8 mouse cellular contexts compared by ENCODE assay signal in the genomic region with DNA sequence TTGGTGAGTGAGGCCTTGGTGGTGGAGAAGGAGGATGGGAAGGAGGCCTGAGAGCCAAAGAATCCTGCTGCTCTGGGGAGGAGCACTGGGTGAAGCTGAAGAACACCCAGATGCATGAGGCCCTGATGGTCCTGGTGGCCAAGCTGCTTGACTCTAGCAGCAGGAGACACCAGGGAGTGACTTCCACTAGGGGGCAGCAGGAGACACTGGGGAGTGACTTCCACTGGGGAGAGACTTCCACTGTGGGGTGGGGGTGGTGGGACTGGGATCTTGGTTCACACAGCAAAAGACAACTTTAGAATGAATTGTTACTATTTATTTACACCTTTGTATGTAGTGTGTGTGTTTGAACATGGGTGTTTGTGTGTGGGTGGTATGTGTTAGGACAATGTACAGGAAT. TPM values are rescaled to one million over a fixed set of nuclear protein-coding genes. Genes with fewer than 3 reads are reported as not detected.
A peak's percentile ranks its signal among the peaks of the same experiment; 100 is the strongest.
DNase-seq lines count a peak whose midpoint lies in the region; ATAC-seq and TF ChIP-seq lines count a peak whose summit lies in the region.
"Had no signal": no experiment of that assay in that cellular context is flagged by ENCODE, and none has a peak within 500 bp of the region (broad histone marks: within the 10 kb centered on the region; RNA-seq: fewer than 3 reads in every experiment).

No protein-coding gene starts in this region.

- no peak overlapping the region for H3K27ac ChIP-seq in kidney, embryonic 15.5 days
- H3K27ac ChIP-seq in ES-Bruce4 (ENCODE audit: insufficient read depth, low read length) = no peak overlapping the region
- no peak overlapping the region for H3K27ac ChIP-seq in spleen, adult 2 months (ENCODE audit: insufficient read depth, low read length)
- H3K27ac ChIP-seq: limb, embryonic 15.5 days had no signal

- TF ChIP-seq EP300 in ES-Bruce4 (IDR thresholded peaks at IDR 0.05; ENCODE audit: insufficient read depth, low read depth, low read length) = no peak

- no peaks in the 10 kb centered on the region for H3K27me3 ChIP-seq in kidney, embryonic 15.5 days
- H3K27me3 ChIP-seq in ES-Bruce4 (ENCODE audit: control insufficient read depth, insufficient read depth, low read length, poor library complexity, severe bottlenecking) = no peaks in the 10 kb centered on the region
- H3K27me3 ChIP-seq in spleen, adult 2 months (ENCODE audit: control insufficient read depth, insufficient read depth, low read length) = no peaks in the 10 kb centered on the region
- H3K27me3 ChIP-seq: limb, embryonic 15.5 days had no signal

- H3K4me3 ChIP-seq in kidney, embryonic 15.5 days (replicated peaks) = no peak overlapping the region
- H3K4me3 ChIP-seq in ES-Bruce4 (ENCODE audit: low read depth, low read length) = no peak overlapping the region
- no peak overlapping the region for H3K4me3 ChIP-seq in spleen, adult 2 months (ENCODE audit: extremely low read depth, insufficient read depth, insufficient read length)
- H3K4me3 ChIP-seq: limb, embryonic 15.5 days had no signal

- peak; percentile 76 for DNase-seq in kidney, adult 18-20 months
- DNase-seq in adrenal gland, postnatal 36 days = peak; percentile 61 to 63
- DNase-seq in kidney, postnatal 14 days = peak; percentile 71
- DNase-seq in spleen, adult 2 months (ENCODE audit: low read depth in 1 of 2, low spot score in 2 of 2) = peak; percentile 14 to 48
- no peak for DNase-seq in ovary, postnatal 10 days (ENCODE audit: low spot score)

- no peaks in the 10 kb centered on the region for H3K9me3 ChIP-seq in kidney, embryonic 15.5 days (replicated peaks)
- H3K9me3 ChIP-seq in ES-Bruce4 (replicated peaks; ENCODE audit: control insufficient read depth, insufficient read depth, low read length, poor library complexity, severe bottlenecking) = no peaks in the 10 kb centered on the region
- H3K9me3 ChIP-seq: limb, embryonic 15.5 days had no signal

- peak; percentile 85 for TF ChIP-seq CTCF in ES-Bruce4 (IDR thresholded peaks at IDR 0.05; ENCODE audit: low read depth, low read length)
- TF ChIP-seq CTCF in spleen, adult 2 months (IDR thresholded peaks at IDR 0.05; ENCODE audit: extremely low read depth, insufficient read depth, insufficient read length, insufficient replicate concordance) = peak; percentile 58; the same call in 1 of the 2 replicates

- H3K9ac ChIP-seq in kidney, embryonic 15.5 days = no peak overlapping the region
- H3K9ac ChIP-seq in ES-Bruce4 (ENCODE audit: low read depth, poor library complexity, severe bottlenecking) = no peak overlapping the region
- H3K9ac ChIP-seq: limb, embryonic 15.5 days had no signal

- no peak overlapping the region for H3K4me2 ChIP-seq in kidney, embryonic 15.5 days
- H3K4me2 ChIP-seq: limb, embryonic 15.5 days had no signal

- no peak for TF ChIP-seq POLR2A in ES-Bruce4 (IDR thresholded peaks at IDR 0.05; ENCODE audit: insufficient read depth, low read length)
- TF ChIP-seq POLR2A in spleen, adult 2 months (IDR thresholded peaks at IDR 0.05; ENCODE audit: low read depth, low read length) = no peak

- peaks cover 36% of the 10 kb centered on the region for H3K4me1 ChIP-seq in kidney, embryonic 15.5 days
- H3K4me1 ChIP-seq in ES-Bruce4 (ENCODE audit: control insufficient read depth, insufficient read depth, low read length) = peaks cover 4% of the 10 kb centered on the region
- no peaks in the 10 kb centered on the region for H3K4me1 ChIP-seq in spleen, adult 2 months (ENCODE audit: control insufficient read depth, insufficient read depth, insufficient read length)

- ATAC-seq in kidney, embryonic 15.5 days (replicated peaks; ENCODE audit: low FRiP score) = no peak

- H3K36me3 ChIP-seq in kidney, embryonic 15.5 days = peaks cover 19% of the 10 kb centered on the region
- no peaks in the 10 kb centered on the region for H3K36me3 ChIP-seq in ES-Bruce4 (ENCODE audit: control insufficient read depth, insufficient read depth, low read length, poor library complexity, severe bottlenecking)
- H3K36me3 ChIP-seq in spleen, adult 2 months (ENCODE audit: control insufficient read depth, insufficient read depth, low read length) = no peaks in the 10 kb centered on the region

RNA-seq across cellular contexts. Expression of a gene that starts 9.1 kb away (rescaled TPM):
- 91.5 and 94.7 TPM in 2 replicates for polyA plus RNA-seq in kidney, embryonic 15.5 days (2015; fragmentation: Nextera tagmentation; extraction: Ambion mirVana)
- polyA plus RNA-seq in ES-Bruce4 (2011; ENCODE audit: insufficient read depth, insufficient read length, low read depth, missing spikeins) = 89.7 and 91.9 TPM in 2 replicates
- 10 to 100 TPM; 63.1 to 65.4 TPM for total RNA-seq in adrenal gland, postnatal 36 days (2021)
- 29.5 and 30.1 TPM in 2 replicates for polyA plus RNA-seq in spleen, adult 2 months (2012; rRNA removed)

RNA-seq across cellular contexts. Expression of a gene that starts 15.2 kb away (rescaled TPM):
- polyA plus RNA-seq in kidney, embryonic 15.5 days (2015; fragmentation: Nextera tagmentation; extraction: Ambion mirVana) = 75.5 and 76.3 TPM in 2 replicates
- polyA plus RNA-seq in ES-Bruce4 (2011; ENCODE audit: insufficient read depth, insufficient read length, low read depth, missing spikeins) = 29.1 and 40.5 TPM in 2 replicates
- 10 to 100 TPM; 14.5 to 23.7 TPM for total RNA-seq in adrenal gland, postnatal 36 days (2021)
- polyA plus RNA-seq in spleen, adult 2 months (2012; rRNA removed) = 0.75 and 0.77 TPM in 2 replicates

Comparison
In these comparisons a context has a peak if more than half of its experiments do, and no peak if none do; other contexts are left out.
1. RNA of a gene that starts 15.2 kb away (polyA plus RNA-seq): 75.5 to 76.3 TPM in kidney, embryonic 15.5 days and 29.1 to 40.5 TPM in ES-Bruce4; 0.75 to 0.77 TPM in spleen, adult 2 months; every median in the first group is over 10 times any median in the second.